Mouse (Mus musculus) cortical plate, adult 2 months (tissue): ENCODE results near the gene Ctsl. TPM values are rescaled to one million over a fixed set of nuclear protein-coding genes. Genes with fewer than 3 reads are reported as not detected.

Experiments used
- H3K27ac ChIP-seq: fragments of 200-500 bp; 2 replicates; pipeline ENCODE4 v1.5.1; 2012; ENCODE audit warnings: low read length, control low read depth, inconsistent platforms; ENCODE audit not compliant: insufficient read depth
- H3K4me1 ChIP-seq: fragments of 200-500 bp; 2 replicates; pipeline ENCODE4 v1.6.1; 2011; ENCODE audit warnings: low read length; ENCODE audit not compliant: control insufficient read depth, insufficient read depth
- H3K4me3 ChIP-seq: fragments of 200-500 bp; 2 replicates; pipeline ENCODE4 v1.5.1; 2011; ENCODE audit warnings: mild to moderate bottlenecking, low read length, control low read depth; ENCODE audit not compliant: insufficient read depth
- CTCF ChIP-seq: fragments of 200-500 bp; IDR thresholded peaks from 2 replicates; pipeline ENCODE4 v1.5.1; 2011; ENCODE audit warnings: mild to moderate bottlenecking, control low read depth, low read length; ENCODE audit not compliant: insufficient read depth; ENCODE audit errors: extremely low read depth
- POLR2A ChIP-seq: fragments of 200-500 bp; IDR thresholded peaks from 2 replicates; pipeline ENCODE4 v1.6.1; 2011; ENCODE audit warnings: mild to moderate bottlenecking, low read length, control low read depth; ENCODE audit not compliant: insufficient read depth; ENCODE audit errors: extremely low read depth
- polyA plus RNA-seq: library from polyadenylated mRNA; depleted of rRNA; stranded (reverse); fragments of >200 nt; gene quantifications from 2 replicates; pipeline ENCODE4 v1.2.3, GENCODE M21; 2012

Ctsl gene
- polyA plus RNA-seq, 1 experiment, result 121 TPM

DNA sequence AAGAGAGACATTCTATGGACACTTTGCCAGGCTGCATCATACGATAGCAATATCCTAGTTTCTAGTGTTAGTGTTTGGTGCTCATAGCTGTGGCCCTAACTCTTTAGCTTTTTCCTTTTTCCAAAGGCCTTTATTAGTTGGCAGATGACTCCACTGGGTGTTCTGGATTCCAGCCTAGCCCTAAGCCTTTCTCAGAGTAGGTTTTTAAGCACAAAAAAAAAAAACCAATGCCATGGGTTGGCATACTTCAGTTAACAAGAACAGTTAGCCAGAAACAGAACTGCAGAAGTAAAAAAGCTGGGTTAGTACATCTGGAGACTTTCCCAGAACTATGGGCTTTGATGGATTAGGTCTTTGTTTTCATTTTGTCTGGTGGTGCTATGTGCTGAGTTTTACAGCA lies 12.2 kb downstream of the Ctsl start:
- H3K27ac ChIP-seq, result no peak overlapping the region
- no peak overlapping the region for H3K4me3 ChIP-seq
- H3K4me1 ChIP-seq, result no peaks in the 10 kb centered on the region
- TF ChIP-seq POLR2A (no peak), CTCF (no peak)

DNA sequence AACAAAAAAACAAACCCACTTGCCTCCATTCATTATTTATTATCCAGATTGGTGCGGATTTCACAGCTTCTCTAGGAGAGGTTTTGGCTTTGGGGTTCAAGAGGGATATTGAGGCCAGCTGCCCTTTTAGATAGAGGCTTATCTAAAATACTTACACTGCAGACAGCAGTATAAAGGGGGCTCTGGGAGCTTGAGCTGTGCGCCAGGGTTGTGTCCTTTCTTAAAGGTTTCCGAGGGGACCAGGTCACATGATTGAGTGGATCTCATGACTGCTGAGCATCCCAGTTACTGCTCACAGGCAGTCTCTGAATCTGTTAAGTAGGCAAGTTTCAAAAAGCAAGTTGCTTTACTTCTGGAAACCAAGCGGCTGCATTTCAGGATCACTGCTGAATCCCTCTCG lies 13.3 kb downstream of the Ctsl start:
- Histone ChIP-seq H3K4me3 (no peak overlapping the region), H3K27ac (no peak overlapping the region), H3K4me1 (no peaks in the 10 kb centered on the region)
- no peak for TF ChIP-seq CTCF

DNA sequence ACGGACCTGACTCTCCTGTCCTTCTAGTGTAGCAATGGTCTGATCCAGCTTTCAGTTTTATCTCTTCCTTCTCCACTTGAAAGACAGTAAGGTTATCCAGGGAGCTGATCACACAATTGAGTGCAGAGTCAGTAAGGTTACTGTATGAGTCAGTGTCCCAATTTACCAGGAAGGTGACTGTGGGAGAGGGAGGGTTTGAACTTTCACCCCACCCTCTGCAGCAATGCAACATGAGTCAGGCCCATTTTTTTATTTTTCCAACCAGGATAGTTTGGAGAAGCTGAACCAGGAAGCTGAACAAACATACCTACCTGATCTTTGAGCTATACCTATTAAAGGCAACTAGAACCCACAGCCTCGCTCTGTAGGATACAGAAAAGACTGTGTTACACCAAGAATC lies 21.2 kb downstream of the Ctsl start:
- Histone ChIP-seq H3K4me3 (no peak overlapping the region), H3K4me1 (no peaks in the 10 kb centered on the region), H3K27ac (no peak overlapping the region)
- TF ChIP-seq CTCF (no peak), POLR2A (no peak)

DNA sequence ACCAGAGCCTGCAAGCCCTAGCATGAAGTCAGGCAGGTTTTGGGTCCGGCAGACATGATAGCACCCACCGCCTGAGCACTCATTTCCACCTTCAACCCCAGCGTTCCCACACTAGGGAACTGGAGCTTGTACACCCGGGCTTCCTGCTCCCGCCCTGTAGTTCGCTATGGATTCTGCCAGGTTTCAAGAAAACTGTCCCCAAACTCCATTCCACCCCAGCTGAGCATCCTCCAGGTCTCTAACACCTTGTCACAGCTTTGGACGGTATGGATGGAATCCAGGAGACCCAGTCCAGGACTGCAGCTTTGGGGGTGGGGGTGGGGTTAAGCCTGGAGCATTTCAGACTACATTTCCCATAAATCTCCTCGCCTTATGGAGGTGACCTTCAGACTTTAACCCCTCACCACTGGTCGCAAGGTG lies 26.6 kb downstream of the Ctsl start:
- Histone ChIP-seq H3K27ac (peak overlapping the region; percentile 72), H3K4me1 (0 out of 2 replicates have a peak, but pooled peaks cover 2% of the 10 kb centered on the region), H3K4me3 (peak overlapping the region; percentile 75)
- TF ChIP-seq POLR2A (no peak), CTCF (no peak)

DNA sequence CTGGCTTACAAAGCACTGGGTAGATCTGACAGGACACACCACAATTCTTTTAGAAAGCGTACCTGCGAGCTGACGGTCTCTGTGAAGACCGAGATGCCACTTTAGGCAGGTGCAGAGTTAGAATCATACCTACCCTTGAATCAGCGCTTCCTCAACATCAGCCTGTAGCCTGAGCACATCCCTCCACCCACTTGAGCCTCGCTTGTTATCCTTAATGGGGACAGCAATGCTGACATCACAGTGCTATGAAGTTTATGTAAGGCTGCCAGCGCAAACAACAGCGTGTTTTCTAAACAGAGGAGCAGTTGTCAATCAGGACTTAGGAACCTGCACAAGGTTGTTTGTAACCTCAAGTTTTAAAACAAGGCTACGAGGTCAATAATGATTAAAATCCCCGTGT lies 27.1 kb downstream of the Ctsl start:
- H3K27ac ChIP-seq, result peak overlapping the region; percentile 72
- no peak for TF ChIP-seq POLR2A
- TF ChIP-seq CTCF, result no peak
- peak overlapping the region; percentile 75 for H3K4me3 ChIP-seq
- 0 out of 2 replicates have a peak, but pooled peaks cover 2% of the 10 kb centered on the region for H3K4me1 ChIP-seq

DNA sequence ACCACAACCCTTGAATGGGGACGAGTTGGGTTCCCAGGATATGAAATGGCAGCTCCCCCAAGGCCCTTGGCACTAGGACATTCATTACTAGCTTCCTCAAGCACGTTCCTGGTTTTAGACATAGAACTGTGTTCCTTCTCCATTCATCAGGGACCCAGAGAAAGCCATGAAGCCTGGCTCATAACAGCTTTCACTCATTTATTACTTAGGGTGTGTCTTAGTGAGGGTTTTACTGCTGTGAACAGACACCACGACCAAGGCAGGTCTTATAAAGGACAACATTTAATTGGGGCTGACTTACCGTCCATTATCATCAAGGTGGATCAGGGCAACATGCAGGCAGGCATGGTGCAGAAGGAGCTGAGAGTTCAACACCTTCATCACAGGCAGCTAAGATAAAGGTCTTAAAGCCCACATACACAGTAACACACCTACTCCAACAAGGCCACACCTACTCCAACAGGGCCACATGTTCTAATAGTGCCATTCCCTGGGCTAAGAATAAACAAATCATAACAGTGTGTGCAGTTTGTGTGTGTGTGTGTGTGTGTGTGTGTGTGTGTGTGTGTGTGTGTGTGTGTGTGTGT lies 35.1 kb downstream of the Ctsl start:
- Histone ChIP-seq H3K4me1 (no peaks in the 10 kb centered on the region), H3K4me3 (no peak overlapping the region), H3K27ac (no peak overlapping the region)
- TF ChIP-seq CTCF (no peak), POLR2A (no peak)

DNA sequence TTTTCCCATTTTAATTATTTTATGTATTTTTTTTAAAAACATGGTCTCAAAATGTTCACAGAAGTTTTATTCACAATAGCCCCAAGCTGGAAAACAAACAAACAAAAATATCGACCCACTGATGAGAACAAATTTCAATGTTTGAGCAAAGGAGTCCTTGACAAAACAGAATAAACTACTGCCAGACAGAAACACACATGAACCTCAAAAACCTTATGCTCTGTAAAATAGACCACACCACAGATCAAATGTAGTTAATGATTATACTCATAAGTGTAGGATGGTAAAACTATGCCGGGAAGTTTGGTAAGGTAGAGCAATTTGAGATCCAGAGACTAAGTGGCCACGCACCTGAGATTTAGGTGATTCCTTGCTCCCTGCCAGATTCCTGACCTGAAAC lies 37.6 kb downstream of the Ctsl start:
- H3K27ac ChIP-seq, result no peak overlapping the region
- no peaks in the 10 kb centered on the region for H3K4me1 ChIP-seq
- TF ChIP-seq CTCF (no peak), POLR2A (no peak)
- H3K4me3 ChIP-seq, result no peak overlapping the region

DNA sequence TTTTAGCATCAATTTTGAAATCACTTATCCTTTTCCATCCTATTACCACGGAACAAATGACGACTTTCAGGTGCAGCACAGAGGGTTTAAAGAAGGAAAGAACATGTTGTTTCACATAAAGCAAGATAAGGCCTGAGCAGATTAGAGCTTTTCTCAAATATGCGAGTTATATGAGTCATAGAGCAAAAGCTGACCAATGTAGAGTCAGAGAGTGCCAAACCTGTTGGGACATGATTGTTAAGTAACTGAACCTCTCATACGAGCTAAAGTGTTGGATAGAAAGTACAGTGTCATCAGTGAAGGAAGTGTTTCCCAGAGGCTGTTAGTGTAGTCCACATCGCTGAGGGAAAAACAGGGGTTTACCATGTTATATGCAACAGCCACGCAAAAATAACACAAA lies 38.4 kb downstream of the Ctsl start:
- TF ChIP-seq POLR2A (no peak), CTCF (no peak)
- Histone ChIP-seq H3K4me3 (no peak overlapping the region), H3K27ac (no peak overlapping the region), H3K4me1 (no peaks in the 10 kb centered on the region)

DNA sequence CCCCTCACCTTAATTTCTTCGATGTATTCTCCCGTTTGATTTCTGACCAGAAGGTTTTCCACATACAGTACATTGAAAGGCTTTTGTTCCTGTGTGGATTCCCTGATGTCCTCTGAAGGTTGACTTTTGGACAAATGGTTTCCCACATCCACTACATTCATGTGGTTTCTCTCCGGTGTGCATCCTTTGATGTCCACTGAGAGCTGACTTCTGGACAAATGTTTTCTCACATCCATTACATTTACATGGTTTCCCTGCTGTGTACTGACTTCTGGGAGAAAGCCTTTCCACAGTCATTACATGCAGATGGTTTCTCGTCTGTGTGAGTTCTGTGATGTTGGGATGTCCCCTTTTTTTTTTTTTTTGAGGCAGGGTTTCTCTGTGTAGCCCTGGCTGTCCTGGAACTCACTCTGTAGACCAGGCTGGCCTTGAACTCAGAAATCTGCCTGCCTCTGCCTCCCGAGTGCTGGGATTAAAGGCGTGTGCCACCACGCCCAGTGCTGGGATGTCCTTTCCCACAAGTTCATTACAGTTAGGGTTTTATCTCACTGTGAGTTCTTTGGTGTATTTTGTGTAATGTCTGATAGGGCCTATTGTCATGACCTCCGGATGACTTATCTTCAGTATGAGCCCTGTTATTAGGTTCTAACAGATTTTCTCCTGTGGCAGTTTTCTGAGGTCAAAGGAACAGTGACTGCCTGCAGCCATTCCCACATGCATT lies 48.0 kb downstream of the Ctsl start:
- Histone ChIP-seq H3K27ac (no peak overlapping the region), H3K4me1 (no peaks in the 10 kb centered on the region), H3K4me3 (no peak overlapping the region)
- no peak for TF ChIP-seq POLR2A
- no peak for TF ChIP-seq CTCF

DNA sequence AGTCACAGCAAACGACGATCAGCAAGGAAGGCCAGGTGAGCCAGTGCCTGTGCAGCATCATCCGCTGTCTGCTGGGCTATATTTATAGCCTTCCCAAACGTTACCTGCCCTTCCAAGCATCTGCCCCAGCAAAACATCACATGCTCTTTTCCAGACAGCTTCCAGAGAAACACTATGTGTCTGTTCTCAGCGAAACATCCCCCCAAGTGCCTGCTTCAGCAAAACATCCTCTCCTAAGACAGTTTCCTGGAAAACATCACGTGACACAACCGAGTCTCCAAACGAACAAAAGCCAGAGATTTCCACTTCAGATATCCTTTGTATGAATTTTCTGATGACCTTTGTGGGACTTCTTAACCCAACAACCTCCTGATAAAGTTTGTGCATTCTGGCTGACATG lies 50.4 kb downstream of the Ctsl start:
- Histone ChIP-seq H3K4me1 (no peaks in the 10 kb centered on the region), H3K27ac (no peak overlapping the region), H3K4me3 (no peak overlapping the region)
- TF ChIP-seq CTCF, result no peak
- no peak for TF ChIP-seq POLR2A
